Mouse (Mus musculus) frontal cortex, adult 2 months (tissue): ENCODE results near the gene Ncstn. TPM values are rescaled to one million over a fixed set of nuclear protein-coding genes. Genes with fewer than 3 reads are reported as not detected.

Source experiments
- polyA plus RNA-seq: library from polyadenylated mRNA; depleted of rRNA; stranded (reverse); fragments of >200 nt; gene quantifications from 2 replicates; pipeline ENCODE4 v1.2.3, GENCODE M21; 2012; rRNA removed

Ncstn gene
- polyA plus RNA-seq, 1 experiment: 88.1 TPM

Other genes with a start within 250 kb of the Ncstn start
- 1.7 and 3.4 TPM in 2 replicates for gene Cd84, start 243.1 kb downstream of the Ncstn start, polyA plus RNA-seq
- gene Gm10521, start 187.1 kb downstream of the Ncstn start, polyA plus RNA-seq: 0.12 and 0.17 TPM in 2 replicates
- gene Slamf6, start 165.3 kb downstream of the Ncstn start, polyA plus RNA-seq: 0.32 and 0.44 TPM in 2 replicates
- 11.5 and 13.4 TPM in 2 replicates for gene Vangl2, start 54.4 kb downstream of the Ncstn start, polyA plus RNA-seq
- gene Nhlh1, start 25.2 kb downstream of the Ncstn start, polyA plus RNA-seq: 0.30 and 0.50 TPM in 2 replicates
- 114 and 122 TPM in 2 replicates for gene Copa, start 266 bp downstream of the Ncstn start, polyA plus RNA-seq
- gene Pex19, start 44.0 kb upstream of the Ncstn start, polyA plus RNA-seq: 81.2 and 84.3 TPM in 2 replicates
- 92.6 and 102 TPM in 2 replicates for gene Dcaf8, start 65.3 kb upstream of the Ncstn start, polyA plus RNA-seq
- 538 and 542 TPM in 2 replicates for gene Pea15a, start 124.0 kb upstream of the Ncstn start, polyA plus RNA-seq
- gene Casq1, start 137.1 kb upstream of the Ncstn start, polyA plus RNA-seq: 1.4 TPM in 2 replicates
- not detected in 2 replicates for gene Atp1a4, start 175.6 kb upstream of the Ncstn start, polyA plus RNA-seq
- 230 and 251 TPM in 2 replicates for gene Igsf8, start 178.8 kb upstream of the Ncstn start, polyA plus RNA-seq
- 495 and 562 TPM in 2 replicates for gene Atp1a2, start 215.3 kb upstream of the Ncstn start, polyA plus RNA-seq
- gene Kcnj9, start 246.5 kb upstream of the Ncstn start, polyA plus RNA-seq: 102 and 111 TPM in 2 replicates